Mouse (Mus musculus) small intestine, adult 2 months (tissue): Measurements from ENCODE around the gene Gsdmc4. TPM values are rescaled to one million over a fixed set of nuclear protein-coding genes. Genes with fewer than 3 reads are reported as not detected.
"Not testable (repeated sequence)": the region's sequence is repeated elsewhere in the genome, so short reads cannot be mapped to it uniquely, and the experiment has no call there.

Source experiments
- H3K27ac ChIP-seq: fragments of 200-500 bp; 2 replicates; pipeline ENCODE4 v1.5.1; 2012; ENCODE audit warnings: low read depth, low read length, control low read depth, inconsistent platforms; ENCODE audit not compliant: insufficient read depth
- H3K27me3 ChIP-seq: fragments of 200-500 bp; 2 replicates; pipeline ENCODE4 v1.6.1; 2012; ENCODE audit warnings: mild to moderate bottlenecking, moderate library complexity, low read length, inconsistent platforms; ENCODE audit not compliant: control insufficient read depth, insufficient read depth
- H3K36me3 ChIP-seq: fragments of 200-500 bp; 2 replicates; pipeline ENCODE4 v1.6.1; 2012; ENCODE audit warnings: mild to moderate bottlenecking, low read length, control low read depth, inconsistent platforms; ENCODE audit not compliant: control insufficient read depth, insufficient read depth
- H3K4me1 ChIP-seq: fragments of 200-500 bp; 2 replicates; pipeline ENCODE4 v1.6.1; 2012; ENCODE audit warnings: low read length, inconsistent platforms, mixed read lengths; ENCODE audit not compliant: control insufficient read depth, insufficient read depth, insufficient read length
- H3K4me3 ChIP-seq: fragments of 200-500 bp; 2 replicates; pipeline ENCODE4 v1.5.1; 2012; ENCODE audit warnings: low read depth, mild to moderate bottlenecking, control low read depth, inconsistent platforms, low read length, moderate library complexity
- CTCF ChIP-seq: fragments of 200-500 bp; IDR thresholded peaks from 2 replicates; pipeline ENCODE4 v1.5.1; 2012; ENCODE audit warnings: low read depth, mild to moderate bottlenecking, control low read depth, inconsistent platforms, low read length, moderate library complexity, mixed read lengths; ENCODE audit not compliant: insufficient replicate concordance, insufficient read length; ENCODE audit errors: extremely low read depth
- POLR2A ChIP-seq: fragments of 200-500 bp; IDR thresholded peaks from 2 replicates; pipeline ENCODE4 v1.6.1; 2012; ENCODE audit warnings: low read depth, mild to moderate bottlenecking, control low read depth, inconsistent platforms, low read length, moderate library complexity
- WGBS: fragments of 180-500 bp; shearing (Covaris S2); methylation state at CpG from one replicate; pipeline ENCODE4 v1.1.7; 2018; 5-methylcytosine and 5-hydroxymethylcytosine counted together
- polyA plus RNA-seq: library from polyadenylated mRNA; depleted of rRNA; stranded (reverse); fragments of >200 nt; gene quantifications from 2 replicates; pipeline ENCODE4 v1.2.3, GENCODE M21; 2012

The Gsdmc4 gene
- polyA plus RNA-seq, 1 experiment, result 30.6 TPM

DNA sequence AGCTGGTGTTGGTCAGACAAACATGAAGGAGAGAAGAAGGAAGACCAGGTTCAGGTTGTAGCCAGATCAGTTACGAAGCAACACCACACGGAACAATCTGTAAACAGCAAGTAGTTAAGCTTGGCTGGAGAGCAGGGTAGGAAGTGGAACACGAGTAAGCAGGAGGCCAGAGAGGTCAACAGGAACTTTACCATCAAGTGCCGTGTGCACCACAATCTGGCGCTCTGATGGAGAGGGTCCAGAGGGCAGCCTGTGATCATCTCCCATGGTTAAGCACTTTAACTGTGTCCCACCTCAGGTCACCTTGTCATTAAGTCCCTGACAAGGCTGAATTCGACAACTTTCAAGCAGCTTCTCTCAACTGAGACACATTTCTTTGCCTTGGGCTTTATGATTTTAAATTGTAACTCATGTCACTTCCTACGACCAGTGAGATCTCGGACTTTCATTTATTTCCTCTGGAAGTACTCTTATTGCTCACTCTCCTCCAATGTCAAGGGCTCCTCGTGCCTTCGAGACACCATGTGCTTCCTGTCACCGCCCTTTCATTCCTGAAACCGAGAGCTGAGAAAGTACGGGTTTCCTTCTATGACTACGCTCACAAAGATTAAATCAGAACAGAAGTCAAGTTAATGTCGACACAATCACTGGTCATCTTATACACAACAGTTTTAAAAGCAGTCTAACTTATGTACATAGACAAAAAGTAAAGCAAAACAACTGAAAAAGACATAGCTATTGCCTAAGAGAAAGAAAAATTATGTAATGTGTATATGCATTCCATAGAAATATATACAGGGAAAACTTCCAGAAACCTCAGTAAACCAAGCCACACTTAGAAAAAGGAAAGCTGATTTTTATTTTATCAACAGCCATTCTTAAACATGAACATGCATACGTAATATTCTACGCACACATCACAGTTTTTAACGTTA, 18.3 kb upstream of the Gsdmc4 start:
- Histone ChIP-seq H3K4me3 (no peak overlapping the region), H3K27me3 (no peaks in the 10 kb centered on the region), H3K36me3 (peaks cover 33% of the 10 kb centered on the region), H3K27ac (no peak overlapping the region), H3K4me1 (no peaks in the 10 kb centered on the region)
- 83% methylated on average over 18 of the region's 18 CpGs for WGBS
- TF ChIP-seq POLR2A (no peak), CTCF (no peak)

GRCm38 (mm10) chr15:63926201-63926600, 14.1 kb upstream of the Gsdmc4 start:
- Histone ChIP-seq H3K4me1 (no peaks in the 10 kb centered on the region), H3K36me3 (peaks cover 17% of the 10 kb centered on the region), H3K27me3 (no peaks in the 10 kb centered on the region), H3K4me3 (no peak overlapping the region), H3K27ac (no peak overlapping the region)
- TF ChIP-seq CTCF, result no peak
- WGBS, result 90% methylated on average over 3 of the region's 3 CpGs

GRCm38 (mm10) chr15:63924484-63924883, 12.4 kb upstream of the Gsdmc4 start:
- peaks cover 7% of the 10 kb centered on the region; the same call in 1 of the 2 replicates for H3K36me3 ChIP-seq
- H3K27me3 ChIP-seq, result no peaks in the 10 kb centered on the region
- 72% methylated on average over 1 of the region's 1 CpGs for WGBS
- no peak overlapping the region for H3K4me3 ChIP-seq
- TF ChIP-seq CTCF (no peak), POLR2A (no peak)
- no peak overlapping the region for H3K27ac ChIP-seq
- H3K4me1 ChIP-seq, result no peaks in the 10 kb centered on the region

DNA sequence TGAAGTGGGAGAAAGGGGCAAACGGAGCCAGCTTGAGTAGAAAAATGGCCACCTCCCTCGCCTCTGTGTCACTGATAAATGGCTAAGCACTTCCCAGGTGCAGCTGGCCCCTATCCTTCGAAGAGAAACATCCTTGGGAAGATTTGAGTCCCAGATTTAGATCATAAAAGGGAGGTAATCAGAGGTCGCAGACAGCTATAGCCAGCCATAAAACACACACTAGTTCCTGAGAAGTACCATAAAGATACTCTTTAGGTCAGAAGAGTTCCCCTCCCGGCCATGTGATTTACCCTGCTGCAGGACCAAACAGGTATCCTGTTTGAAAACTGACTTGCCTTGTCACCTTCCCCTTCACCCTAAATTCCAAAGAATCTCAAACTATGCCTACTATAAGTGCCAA, 9.5 kb upstream of the Gsdmc4 start:
- not testable (repeated sequence) for H3K27me3 ChIP-seq, H3K4me1 ChIP-seq, H3K36me3 ChIP-seq, H3K4me3 ChIP-seq, H3K27ac ChIP-seq
- WGBS, result 16% methylated on average over 3 of the region's 5 CpGs

DNA sequence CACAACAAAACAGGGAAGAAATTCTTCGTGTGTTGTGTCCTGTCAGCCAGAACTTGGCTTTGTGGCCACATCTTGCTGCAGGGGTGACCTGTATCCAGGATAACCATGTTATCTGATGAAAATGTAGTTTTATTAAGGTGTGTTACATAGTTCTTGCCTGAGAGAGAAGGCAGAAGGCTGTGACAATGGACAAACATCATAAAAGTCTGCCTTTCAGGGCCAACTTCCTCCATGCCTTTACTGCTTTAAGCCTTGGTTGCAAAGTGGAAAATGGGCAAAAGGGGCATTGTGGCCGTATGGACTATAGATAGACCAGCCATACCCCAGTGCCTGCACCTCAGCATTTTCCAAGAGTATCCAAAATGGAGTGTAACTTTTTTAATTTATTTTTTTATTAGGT, 7.6 kb upstream of the Gsdmc4 start:
- H3K36me3 ChIP-seq, H3K4me3 ChIP-seq: not testable (repeated sequence)

GRCm38 (mm10) chr15:63916584-63916983, 4.5 kb upstream of the Gsdmc4 start:
- H3K4me3 ChIP-seq, H3K27me3 ChIP-seq, H3K4me1 ChIP-seq, H3K27ac ChIP-seq, H3K36me3 ChIP-seq: not testable (repeated sequence)
- WGBS, result 83% methylated on average over 4 of the region's 4 CpGs

More for the DNA sequence above, 7.6 kb upstream of the Gsdmc4 start:
- not testable (repeated sequence) for H3K27me3 ChIP-seq, H3K4me1 ChIP-seq, H3K27ac ChIP-seq
- 36% methylated on average over 2 of the region's 2 CpGs for WGBS

DNA sequence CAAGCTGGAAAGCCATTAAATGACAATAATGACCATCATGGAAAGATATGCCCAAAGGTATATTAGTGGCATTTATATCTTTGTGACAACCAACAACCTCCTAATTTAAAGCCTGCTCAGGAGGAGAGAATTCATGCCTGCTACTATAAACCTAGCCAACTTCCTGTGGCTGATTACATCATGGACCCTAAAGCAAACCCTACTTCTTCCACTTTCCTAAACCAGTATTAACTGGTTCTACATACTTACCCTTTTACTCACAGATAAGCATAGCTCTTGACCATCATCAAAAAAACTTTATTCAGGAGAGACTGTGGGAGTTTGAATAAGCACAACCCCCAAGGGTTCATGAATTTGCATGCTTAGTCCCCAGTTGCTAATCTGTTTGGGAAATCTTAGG, 2.2 kb downstream of the Gsdmc4 start:
- H3K27me3 ChIP-seq, H3K27ac ChIP-seq, H3K36me3 ChIP-seq, H3K4me3 ChIP-seq, H3K4me1 ChIP-seq: not testable (repeated sequence)
